Mouse (Mus musculus) heart, embryonic 11.5 days (tissue): ENCODE measurements around the gene Pknox2. TPM values are rescaled to one million over a fixed set of nuclear protein-coding genes. Genes with fewer than 3 reads are reported as not detected.

Experiments
- ATAC-seq: fragments of 200-750 bp; cut with Nextera tagmentation; replicated peaks from 2 replicates; pipeline ENCODE4 v1.8.0; 2017; ENCODE audit warnings: moderate library complexity; ENCODE audit not compliant: insufficient number of reproducible peaks, low FRiP score, low TSS enrichment
- H3K27ac ChIP-seq: fragments of 300-500 bp; sonication (generic); 2 replicates; pipeline ENCODE4 v1.5.1; 2014; ENCODE audit warnings: mild to moderate bottlenecking, low read depth, low read length
- H3K27me3 ChIP-seq: fragments of 300-500 bp; sonication (generic); 2 replicates; pipeline ENCODE4 v1.6.1; 2014; ENCODE audit warnings: mild to moderate bottlenecking, low read length, mixed read lengths; ENCODE audit not compliant: control insufficient read depth, insufficient read depth
- H3K36me3 ChIP-seq: fragments of 300-500 bp; sonication (generic); 2 replicates; pipeline ENCODE4 v1.6.1; 2014; ENCODE audit warnings: mild to moderate bottlenecking, low read length, moderate library complexity, mixed read lengths; ENCODE audit not compliant: control insufficient read depth, insufficient read depth
- H3K4me1 ChIP-seq: fragments of 300-500 bp; sonication (generic); 2 replicates; pipeline ENCODE4 v1.6.1; 2014; ENCODE audit warnings: low read length; ENCODE audit not compliant: control insufficient read depth, insufficient read depth
- H3K4me2 ChIP-seq: fragments of 300-500 bp; sonication (generic); 2 replicates; pipeline ENCODE4 v1.6.1; 2014; ENCODE audit warnings: mild to moderate bottlenecking, moderate library complexity
- H3K4me3 ChIP-seq: fragments of 300-500 bp; sonication (generic); 2 replicates; pipeline ENCODE4 v1.5.1; 2014; ENCODE audit warnings: low read depth, low read length
- H3K9ac ChIP-seq: fragments of 300-500 bp; sonication (generic); 2 replicates; pipeline ENCODE4 v1.6.1; 2014; ENCODE audit warnings: mild to moderate bottlenecking, low read depth, low read length, moderate library complexity
- H3K9me3 ChIP-seq: fragments of 300-500 bp; sonication (generic); replicated peaks from 2 replicates; pipeline ENCODE4 v1.6.1; 2016; ENCODE audit warnings: low read length; ENCODE audit not compliant: control insufficient read depth
- WGBS: fragments of 180-500 bp; shearing (Covaris S2); extraction: QIAGEN DNeasy Blood & Tissue Kit; methylation state at CpG from one replicate; pipeline ENCODE4 v1.1.7; 2014; ENCODE audit not compliant: insufficient replicate concordance; 5-methylcytosine and 5-hydroxymethylcytosine counted together
- polyA plus RNA-seq: library from polyadenylated mRNA; unstranded; fragments of >200 nt; fragmentation: Nextera tagmentation; extraction: Ambion mirVana; gene quantifications from 2 replicates; pipeline ENCODE4 v1.2.1, GENCODE M21; 2014

The Pknox2 gene
- polyA plus RNA-seq, 1 experiment from 2014 or later = 5.2 TPM

DNA sequence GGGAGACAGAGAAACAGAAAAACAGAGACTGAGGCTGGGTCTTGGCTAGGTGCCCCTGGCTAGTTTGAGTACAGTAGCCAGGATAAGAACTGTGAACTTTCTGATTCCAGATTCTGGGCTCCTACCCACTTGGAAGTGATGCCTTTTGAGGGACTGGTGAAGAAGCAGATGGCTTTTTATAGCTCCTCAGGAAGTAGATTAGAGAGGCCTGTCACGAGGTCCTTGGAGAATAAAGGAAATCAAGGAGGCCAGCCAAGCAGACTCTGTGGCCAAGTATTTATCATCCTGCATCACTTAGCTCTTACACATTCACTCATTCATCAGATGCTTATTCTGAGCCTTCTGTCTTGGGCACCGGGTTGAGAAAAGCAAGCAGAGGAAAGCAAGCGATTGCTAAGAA, 28.8 kb upstream of the Pknox2 start:
- no peaks in the 10 kb centered on the region for H3K9me3 ChIP-seq
- no peaks in the 10 kb centered on the region for H3K36me3 ChIP-seq
- H3K9ac ChIP-seq = no peak overlapping the region
- H3K4me2 ChIP-seq = no peak overlapping the region
- H3K27me3 ChIP-seq = no peaks in the 10 kb centered on the region
- no peak for ATAC-seq
- 55% methylated on average over 3 of the region's 3 CpGs for WGBS
- H3K4me3 ChIP-seq = no peak overlapping the region
- peaks cover 2% of the 10 kb centered on the region; the same call in 1 of the 2 replicates for H3K4me1 ChIP-seq
- no peak overlapping the region for H3K27ac ChIP-seq

GRCm38 (mm10) chr9:37173376-37173775, 26.2 kb upstream of the Pknox2 start:
- H3K4me3 ChIP-seq = no peak overlapping the region
- ATAC-seq = no peak
- no peak overlapping the region for H3K4me2 ChIP-seq
- no peaks in the 10 kb centered on the region for H3K36me3 ChIP-seq
- H3K27ac ChIP-seq = no peak overlapping the region
- no peaks in the 10 kb centered on the region for H3K9me3 ChIP-seq
- 45% methylated on average over 5 of the region's 5 CpGs for WGBS
- H3K9ac ChIP-seq = no peak overlapping the region
- H3K27me3 ChIP-seq = no peaks in the 10 kb centered on the region
- H3K4me1 ChIP-seq = peaks cover 8% of the 10 kb centered on the region; the same call in 1 of the 2 replicates

DNA sequence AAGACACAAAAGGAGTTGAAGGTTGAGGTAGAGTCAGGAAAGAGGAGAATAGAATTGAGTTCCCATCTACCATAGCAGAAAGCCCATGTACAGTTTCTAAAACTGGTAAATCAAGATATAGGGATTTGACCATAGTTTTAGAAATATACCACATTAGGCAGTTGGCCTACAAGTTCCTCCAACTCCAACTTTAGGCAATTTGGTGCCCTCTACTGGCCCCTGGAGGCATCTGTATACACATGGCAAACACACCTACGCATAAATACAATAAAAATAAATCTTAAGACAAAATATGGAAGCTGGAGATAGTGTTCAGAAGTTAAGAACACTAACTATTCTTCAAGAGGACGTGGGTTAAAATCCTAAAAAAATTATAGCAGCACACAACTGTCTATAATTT, 19.7 kb upstream of the Pknox2 start:
- H3K4me2 ChIP-seq = no peak overlapping the region
- H3K36me3 ChIP-seq = no peaks in the 10 kb centered on the region
- no peaks in the 10 kb centered on the region for H3K9me3 ChIP-seq
- no peak overlapping the region for H3K27ac ChIP-seq
- H3K4me1 ChIP-seq = 0 out of 2 replicates have a peak, but pooled peaks cover 5% of the 10 kb centered on the region
- no peak overlapping the region for H3K9ac ChIP-seq
- WGBS = 75% methylated on average over 2 of the region's 2 CpGs
- no peaks in the 10 kb centered on the region for H3K27me3 ChIP-seq
- ATAC-seq = no peak
- no peak overlapping the region for H3K4me3 ChIP-seq

DNA sequence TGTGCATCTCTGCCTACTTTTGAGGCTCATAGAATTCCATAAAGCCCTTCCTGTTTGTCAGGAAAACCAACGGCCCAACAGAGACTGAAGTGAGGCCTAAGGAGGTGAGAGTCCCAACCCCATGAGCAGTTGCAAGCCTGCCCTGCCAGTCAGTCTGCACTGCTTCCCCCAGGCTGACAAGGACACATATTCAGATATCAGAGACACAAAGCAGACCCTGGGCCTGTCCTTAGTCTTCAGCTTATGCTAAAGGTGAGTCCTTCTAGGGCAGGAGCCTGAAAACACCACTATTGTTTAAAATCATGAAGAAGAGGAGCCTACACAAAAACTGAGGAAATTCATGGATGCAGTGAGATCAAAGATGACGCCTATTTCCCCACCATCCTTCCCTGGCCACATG, 13.5 kb upstream of the Pknox2 start:
- 58% methylated on average over 2 of the region's 2 CpGs for WGBS
- Histone ChIP-seq H3K27ac (no peak overlapping the region), H3K27me3 (no peaks in the 10 kb centered on the region), H3K4me1 (no peaks in the 10 kb centered on the region), H3K36me3 (no peaks in the 10 kb centered on the region), H3K9ac (no peak overlapping the region), H3K4me2 (no peak overlapping the region), H3K9me3 (no peaks in the 10 kb centered on the region), H3K4me3 (no peak overlapping the region)
- no peak for ATAC-seq

GRCm38 (mm10) chr9:37147886-37148285, 679 bp upstream of the Pknox2 start:
- Histone ChIP-seq H3K4me1 (peaks cover 9% of the 10 kb centered on the region), H3K4me2 (no peak overlapping the region), H3K27ac (no peak overlapping the region), H3K36me3 (no peaks in the 10 kb centered on the region), H3K27me3 (no peaks in the 10 kb centered on the region), H3K9me3 (no peaks in the 10 kb centered on the region), H3K4me3 (no peak overlapping the region), H3K9ac (no peak overlapping the region)
- WGBS = 35% methylated on average over 4 of the region's 4 CpGs
- ATAC-seq = no peak

DNA sequence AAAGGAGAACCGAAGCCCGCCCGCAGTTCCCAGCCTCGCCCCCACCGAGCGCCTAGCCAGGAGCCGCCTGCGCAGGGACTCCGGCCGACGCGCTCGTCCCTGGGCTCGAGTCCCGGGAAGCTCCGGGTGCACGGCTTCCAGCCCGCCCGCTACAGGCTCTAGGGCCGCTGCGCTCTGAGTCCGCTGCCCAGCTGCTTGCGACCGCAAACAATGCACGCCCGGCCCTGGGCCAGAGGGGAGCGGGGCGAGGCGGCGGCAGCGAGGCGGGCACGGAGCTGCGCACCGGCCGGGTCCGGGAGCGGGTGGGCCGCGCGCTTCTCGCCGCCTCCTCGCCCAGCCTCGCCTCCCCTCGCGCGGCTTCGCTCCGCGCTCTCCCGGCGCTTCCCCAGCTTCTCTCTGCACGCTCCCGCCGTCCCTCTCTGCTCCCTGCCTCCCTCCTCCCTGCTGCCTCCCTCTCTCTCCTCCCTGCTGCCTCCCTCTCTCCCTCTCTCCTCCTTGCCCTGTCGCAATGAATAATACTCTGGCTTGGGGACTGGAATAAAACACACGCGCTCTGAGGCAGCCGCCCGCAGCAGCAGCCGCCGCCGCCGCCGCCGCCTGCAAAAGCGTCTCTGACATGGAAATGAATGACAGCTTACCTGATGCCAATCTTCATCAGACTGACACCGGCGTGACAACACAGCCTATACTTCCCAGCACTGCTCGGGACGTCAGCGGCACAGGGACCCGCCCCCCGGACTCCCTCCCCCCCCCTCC, 426 bp downstream of the Pknox2 start:
- Histone ChIP-seq H3K4me1 (peaks cover 14% of the 10 kb centered on the region), H3K27me3 (no peaks in the 10 kb centered on the region), H3K9me3 (no peaks in the 10 kb centered on the region), H3K4me2 (peak overlapping the region; percentile 94), H3K4me3 (peak overlapping the region; percentile 81), H3K9ac (peak overlapping the region; percentile 93), H3K27ac (peak overlapping the region; percentile 97), H3K36me3 (no peaks in the 10 kb centered on the region)
- peak; percentile 81 for ATAC-seq
- under 1% methylated on average over 53 of the region's 75 CpGs for WGBS

DNA sequence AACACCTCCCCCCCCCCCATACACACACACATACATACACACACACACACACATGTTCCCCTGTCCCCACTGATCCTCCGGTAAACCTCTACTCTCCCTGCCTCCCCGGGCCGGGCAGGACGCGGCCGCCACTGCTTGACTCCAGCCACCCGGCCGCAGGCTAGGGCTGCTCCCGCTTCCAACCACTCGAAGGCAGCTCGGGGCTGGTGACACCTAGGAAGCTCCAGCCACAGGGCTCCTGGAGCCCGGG, 929 bp downstream of the Pknox2 start:
- Histone ChIP-seq H3K27ac (peak overlapping the region; percentile 97), H3K9ac (peak overlapping the region; percentile 93), H3K36me3 (no peaks in the 10 kb centered on the region), H3K4me1 (peaks cover 19% of the 10 kb centered on the region), H3K27me3 (no peaks in the 10 kb centered on the region), H3K4me3 (peak overlapping the region; percentile 81), H3K9me3 (no peaks in the 10 kb centered on the region), H3K4me2 (peak overlapping the region; percentile 94)
- ATAC-seq = peak; percentile 35
- 0% methylated on average over 12 of the region's 12 CpGs for WGBS

- H3K36me3 ChIP-seq = no peaks in the 10 kb centered on the region
- H3K4me1 ChIP-seq = peaks cover 24% of the 10 kb centered on the region
- ATAC-seq = 0 out of 2 replicates have a peak, but pooled peaks have one; percentile 4
- peak overlapping the region; percentile 94 for H3K4me2 ChIP-seq
- H3K4me3 ChIP-seq = peak overlapping the region; percentile 81
- H3K9ac ChIP-seq = peak overlapping the region; percentile 93
- no peaks in the 10 kb centered on the region for H3K27me3 ChIP-seq
- WGBS = under 1% methylated on average over 43 of the region's 43 CpGs
- H3K27ac ChIP-seq = peak overlapping the region; percentile 97
- no peaks in the 10 kb centered on the region for H3K9me3 ChIP-seq
These were observed 1.4 kb downstream of the Pknox2 start for GRCm38 (mm10) chr9:37145616-37146352.
